ENCODE assay signal across 25 mouse cellular contexts in genomic region chr3:32656398-32656994, GRCm38 (mm10). TPM values are rescaled to one million over a fixed set of nuclear protein-coding genes. Genes with fewer than 3 reads are reported as not detected.
DNase-seq lines count a peak whose midpoint lies in the region; ATAC-seq and TF ChIP-seq lines count a peak whose summit lies in the region.
"Had no signal": no experiment of that assay in that cellular context is flagged by ENCODE, and none has a peak within 500 bp of the region (broad histone marks: within the 10 kb centered on the region; RNA-seq: fewer than 3 reads in every experiment).

No protein-coding gene starts in this region.

- no peaks in the 10 kb centered on the region for H3K27me3 ChIP-seq in embryonic facial prominence, embryonic 10.5 days (replicated peaks; ENCODE audit: low read depth, poor library complexity, severe bottlenecking)
- H3K27me3 ChIP-seq: embryonic facial prominence, embryonic 15.5 days; forebrain, embryonic 13.5 days; heart, embryonic 13.5 days; midbrain, embryonic 12.5 days; neural tube, embryonic 13.5 days had no signal

- TF ChIP-seq CTCF in gastrocnemius, adult 2 months (IDR thresholded peaks at IDR 0.05), result no peak

- 85% methylated on average over 10 of the region's 10 CpGs for WGBS in embryonic facial prominence, embryonic 10.5 days

- no peaks in the 10 kb centered on the region; the same call in 1 of the 2 replicates for H3K9me3 ChIP-seq in embryonic facial prominence, embryonic 10.5 days
- H3K9me3 ChIP-seq: embryonic facial prominence, embryonic 15.5 days; forebrain, embryonic 13.5 days; heart, embryonic 13.5 days; midbrain, embryonic 12.5 days; neural tube, embryonic 13.5 days had no signal

- H3K36me3 ChIP-seq in embryonic facial prominence, embryonic 10.5 days (replicated peaks), result no peaks in the 10 kb centered on the region
- H3K36me3 ChIP-seq: embryonic facial prominence, embryonic 15.5 days; heart, embryonic 13.5 days; midbrain, embryonic 12.5 days; neural tube, embryonic 13.5 days had no signal

- H3K27ac ChIP-seq in gastrocnemius, adult 2 months, result peak overlapping the region; percentile 48; the same call in 1 of the 2 replicates
- no peak overlapping the region for H3K27ac ChIP-seq in embryonic facial prominence, embryonic 10.5 days (replicated peaks)
- H3K27ac ChIP-seq: embryonic facial prominence, embryonic 15.5 days; forebrain, embryonic 13.5 days; heart, embryonic 13.5 days; hindbrain, embryonic 14.5 days; midbrain, embryonic 12.5 days; neural tube, embryonic 13.5 days had no signal

- peaks cover 14% of the 10 kb centered on the region for H3K4me1 ChIP-seq in embryonic facial prominence, embryonic 10.5 days
- H3K4me1 ChIP-seq: embryonic facial prominence, embryonic 15.5 days; forebrain, embryonic 13.5 days; midbrain, embryonic 12.5 days; neural tube, embryonic 13.5 days had no signal

- ATAC-seq in granulocyte monocyte progenitor cell, adult 5-6 weeks (replicated peaks; ENCODE audit: poor library complexity, severe bottlenecking), result 0 out of 2 replicates have a peak, but pooled peaks have one; percentile 3
- ATAC-seq: forebrain, embryonic 13.5 days had no signal

- intact Hi-C loops in gastrocnemius, adult 2 months (cut with DNase I), result no loop called here
- intact Hi-C loops in gastrocnemius, postnatal 14 days (cut with DNase I; ENCODE audit: low total_unique reads), result no loop called here

- no peak overlapping the region for H3K4me3 ChIP-seq in gastrocnemius, adult 2 months
- H3K4me3 ChIP-seq in embryonic facial prominence, embryonic 10.5 days, result no peak overlapping the region
- H3K4me3 ChIP-seq: embryonic facial prominence, embryonic 15.5 days; forebrain, embryonic 13.5 days; heart, embryonic 13.5 days; midbrain, embryonic 12.5 days; myocyte; neural tube, embryonic 13.5 days had no signal

- DNase-seq in gastrocnemius, adult 2 months, result no peak
- no peak for DNase-seq in gastrocnemius, postnatal 14 days
- DNase-seq in thymus, postnatal 14 days, result peak; percentile 15
- DNase-seq in thymus, adult 18-20 months, result no peak
- no peak for DNase-seq in spleen, postnatal 4 days (ENCODE audit: low spot score in 2 of 2)
- DNase-seq in embryonic facial prominence, embryonic 10.5 days (ENCODE audit: low spot score), result no peak
- DNase-seq: adrenal gland, adult 2 months; adrenal gland, postnatal 36 days; cerebellum, adult 18-20 months; cerebellum, postnatal 10 days; gastrocnemius, postnatal 36 days; kidney, adult 11 months; kidney, postnatal 14 days; layer of hippocampus, adult 9-11 months; lung, embryonic 14.5 days; lung, postnatal 14 days; right cerebral cortex, postnatal 4 days had no signal

RNA-seq across cellular contexts. Expression of gene Gnb4, which starts 40.1 kb away (rescaled TPM):
- 1 to 10 TPM; 4.3 to 7.2 TPM for total RNA-seq in gastrocnemius, adult 2 months (2021)
- 10 to 100 TPM; 14.8 to 18.8 TPM for total RNA-seq in gastrocnemius, postnatal 14 days (2021)
- total RNA-seq in granulocyte monocyte progenitor cell, adult 5-6 weeks (2014; fragmentation: Nextera tagmentation), result 3.8 and 5.4 TPM in 2 replicates
- total RNA-seq in granulocyte monocyte progenitor cell, adult 5-6 weeks (2017), result 1.7 and 4.4 TPM in 2 replicates
- polyA plus RNA-seq in embryonic facial prominence, embryonic 10.5 days (2016; fragmentation: Nextera tagmentation; extraction: Ambion mirVana), result 38.8 and 44.1 TPM in 2 replicates

RNA-seq across cellular contexts. Expression of gene Actl6a, which starts 49.6 kb away (rescaled TPM):
- total RNA-seq in gastrocnemius, adult 2 months (2021), result 10 to 100 TPM; 13.1 to 16.0 TPM
- 10 to 100 TPM; 19.6 to 20.2 TPM for total RNA-seq in gastrocnemius, postnatal 14 days (2021)
- 90.3 and 123 TPM in 2 replicates for total RNA-seq in granulocyte monocyte progenitor cell, adult 5-6 weeks (2014; fragmentation: Nextera tagmentation)
- total RNA-seq in granulocyte monocyte progenitor cell, adult 5-6 weeks (2017), result 81.5 and 97.4 TPM in 2 replicates
- 274 and 289 TPM in 2 replicates for polyA plus RNA-seq in embryonic facial prominence, embryonic 10.5 days (2016; fragmentation: Nextera tagmentation; extraction: Ambion mirVana)
